Mouse (Mus musculus) heart, postnatal 4 days (tissue): ENCODE measurements around the gene Ucp2. TPM values are rescaled to one million over a fixed set of nuclear protein-coding genes. Genes with fewer than 3 reads are reported as not detected.
A peak's percentile ranks its signal among the peaks of the same experiment; 100 is the strongest.
"Not testable (repeated sequence)": the region's sequence is repeated elsewhere in the genome, so short reads cannot be mapped to it uniquely, and the experiment has no call there.

Experiments used
- DNase-seq: peaks from one replicate; pipeline ENCODE4 v3.0.0; 2021
- total RNA-seq, 2 experiments: library from RNA; stranded (reverse); gene quantifications; 2 replicates each; pipeline ENCODE4 v1.2.3; 2021

Gene Ucp2
- total RNA-seq, 2 experiments from 2014 or later, result 338 to 355 TPM

DNA sequence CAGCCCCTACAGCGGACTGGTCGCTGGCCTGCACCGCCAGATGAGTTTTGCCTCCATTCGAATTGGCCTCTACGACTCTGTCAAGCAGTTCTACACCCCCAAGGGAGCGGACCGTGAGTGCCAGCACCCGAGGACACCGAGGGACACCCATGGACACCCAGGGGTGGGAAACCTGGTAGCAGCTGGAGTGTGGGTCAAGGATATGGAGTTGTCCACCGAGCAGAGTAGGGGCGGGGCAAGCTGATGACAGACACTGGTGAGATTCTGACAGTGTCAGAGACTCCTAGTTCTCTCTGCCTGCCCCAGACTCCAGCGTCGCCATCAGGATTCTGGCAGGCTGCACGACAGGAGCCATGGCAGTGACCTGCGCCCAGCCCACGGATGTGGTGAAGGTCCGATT is 13.0 kb upstream of the Ucp2 start:
- no peak for DNase-seq

DNA sequence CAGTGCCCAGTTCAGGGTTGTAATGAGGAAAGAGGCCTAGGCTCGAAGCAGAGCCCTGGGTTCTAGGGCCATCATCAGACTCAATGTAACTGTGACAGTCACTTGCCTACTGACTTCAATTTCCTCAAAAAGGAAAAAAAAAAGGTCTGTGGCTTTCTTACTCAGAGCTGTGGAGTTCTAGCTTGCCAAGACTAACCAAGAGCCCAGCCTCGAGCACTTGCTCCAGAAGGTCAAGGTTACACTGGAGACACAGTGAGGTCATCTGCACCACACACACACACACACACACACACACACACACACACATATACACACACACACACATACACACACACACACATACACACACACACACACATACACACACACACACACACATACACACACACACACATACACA is 11.1 kb upstream of the Ucp2 start:
- DNase-seq, result not testable (repeated sequence)

- no peak for DNase-seq
These were observed 8.6 kb upstream of the Ucp2 start for GRCm38 (mm10) chr7:100484493-100484892.

GRCm38 (mm10) chr7:100487301-100487700 is 5.8 kb upstream of the Ucp2 start:
- no peak for DNase-seq

DNA sequence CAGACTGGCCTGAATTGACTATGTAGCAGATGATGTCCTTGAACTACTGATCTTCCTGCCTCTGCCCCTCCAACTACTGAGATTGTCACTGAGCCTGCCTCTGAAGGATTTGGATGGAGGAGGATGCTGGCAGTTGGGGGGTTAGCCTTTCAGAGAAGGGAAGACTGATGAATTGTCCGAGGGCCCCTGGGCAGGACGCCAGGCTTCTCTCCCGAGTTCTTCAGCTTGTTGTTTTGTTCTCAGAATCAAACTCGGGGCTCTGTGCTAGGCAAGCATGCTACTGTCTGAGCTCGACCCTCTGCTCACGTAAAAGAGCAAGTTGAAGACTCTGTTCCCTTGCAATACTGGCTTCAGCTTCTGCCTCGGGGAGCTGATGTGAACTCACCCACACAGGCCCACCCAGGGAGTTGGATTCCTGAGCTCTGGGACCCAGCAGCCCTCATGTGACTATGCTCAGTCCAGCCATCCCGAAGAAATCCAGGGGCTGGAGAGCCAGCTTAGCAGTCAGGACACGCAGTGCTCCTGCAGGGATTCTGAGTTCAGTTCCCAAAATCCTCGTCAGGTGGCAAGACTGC is 4.6 kb upstream of the Ucp2 start:
- peak; percentile 45 for DNase-seq

DNA sequence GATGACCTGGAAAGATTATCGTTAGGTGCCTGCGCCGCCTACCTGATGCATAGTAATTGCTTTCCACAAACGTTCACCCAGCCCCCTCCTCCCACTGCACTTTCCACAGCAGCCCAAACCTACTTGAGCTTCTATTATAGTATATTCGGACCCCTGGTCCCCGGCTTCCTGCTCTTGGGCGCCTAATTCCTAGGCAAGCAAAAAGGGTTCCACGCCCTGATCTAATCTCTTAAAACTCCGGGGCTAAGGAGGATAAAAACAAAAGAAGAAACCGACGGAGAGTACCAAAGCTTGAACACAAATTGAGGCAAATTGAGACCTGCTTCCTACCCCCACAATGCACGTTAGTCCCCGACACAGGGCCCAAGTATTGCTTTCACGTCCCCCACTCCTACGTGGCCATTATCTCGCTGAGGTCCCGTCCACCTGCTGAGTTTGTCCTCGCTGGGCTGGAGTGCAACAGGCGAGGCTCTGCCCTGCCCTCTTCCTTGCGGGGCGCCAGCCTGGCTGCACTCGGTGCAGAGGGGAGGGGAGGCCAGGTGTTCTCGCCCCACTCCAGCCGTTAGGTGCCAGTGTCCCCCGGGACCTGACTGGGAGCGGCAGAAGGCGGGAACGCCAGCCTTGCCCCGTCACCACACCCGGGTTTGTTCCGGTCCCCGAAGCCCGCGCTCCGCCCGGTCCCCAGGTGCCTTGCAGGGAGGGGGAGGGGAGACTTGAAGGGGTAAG is 583 bp upstream of the Ucp2 start:
- no peak for DNase-seq

DNA sequence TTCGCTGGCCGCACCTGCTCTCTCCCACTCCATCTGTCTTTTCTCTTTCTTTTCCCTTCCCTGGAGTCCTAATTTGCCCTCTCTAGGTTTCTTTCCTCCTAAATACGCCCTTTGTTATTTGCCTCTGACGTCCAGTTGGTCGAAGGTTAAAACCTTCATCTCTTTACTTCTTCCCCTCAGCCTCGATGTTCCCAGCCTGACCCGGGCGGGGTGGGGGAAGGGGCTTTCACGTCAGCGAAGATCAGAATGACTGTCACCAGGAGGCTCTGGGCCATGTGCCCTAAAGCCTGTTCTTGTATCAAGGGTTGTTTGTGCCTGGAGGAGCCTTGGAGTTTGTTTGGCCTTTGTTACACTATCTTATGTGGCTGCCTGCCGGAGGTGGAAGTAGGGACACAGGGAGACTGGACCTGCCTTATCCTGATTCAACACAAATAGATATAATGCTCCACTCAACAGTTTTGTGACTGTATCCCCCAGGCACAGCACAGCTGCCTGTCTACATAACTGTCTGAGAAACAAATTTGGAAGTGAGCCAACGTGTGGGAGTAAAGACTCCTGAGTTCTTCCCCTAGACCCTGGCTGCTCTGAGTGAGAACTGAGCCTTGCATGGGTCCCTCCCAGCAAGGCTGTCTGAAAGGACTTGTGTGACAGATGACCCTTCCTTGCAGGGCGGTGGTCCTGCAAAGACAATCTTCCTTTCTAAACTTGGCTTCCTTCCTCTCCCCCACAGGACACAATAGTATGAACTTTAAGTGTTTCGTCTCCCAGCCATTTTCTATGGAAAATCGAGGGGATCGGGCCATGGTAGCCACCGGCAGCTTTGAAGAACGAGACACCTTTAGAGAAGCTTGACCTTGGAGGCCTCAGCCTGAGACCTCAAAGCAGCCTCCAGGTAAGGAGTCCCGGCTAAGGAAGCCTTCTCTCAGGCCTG is 612 bp downstream of the Ucp2 start:
- peak; percentile 68 for DNase-seq

DNA sequence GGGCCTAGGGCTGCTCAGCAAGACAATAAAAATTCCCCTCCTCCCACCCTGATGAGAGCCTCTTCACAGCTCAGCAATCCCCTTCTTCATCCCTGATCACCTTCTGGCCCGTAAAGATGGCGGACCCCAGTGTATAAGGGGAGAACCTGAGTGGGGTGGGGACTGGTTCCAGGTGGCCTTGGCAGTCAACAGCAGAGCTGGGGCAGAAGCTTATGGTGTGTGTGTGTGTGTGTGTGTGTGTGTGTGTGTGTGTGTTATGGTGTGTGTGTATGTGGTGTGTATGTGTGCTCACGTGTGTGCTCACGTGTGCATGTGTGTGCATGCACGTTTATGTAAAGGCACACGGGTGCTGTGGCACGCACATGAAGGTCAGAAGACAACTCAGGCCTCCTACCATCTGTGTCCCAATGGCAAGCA is 1.3 kb downstream of the Ucp2 start:
- no peak for DNase-seq

DNA sequence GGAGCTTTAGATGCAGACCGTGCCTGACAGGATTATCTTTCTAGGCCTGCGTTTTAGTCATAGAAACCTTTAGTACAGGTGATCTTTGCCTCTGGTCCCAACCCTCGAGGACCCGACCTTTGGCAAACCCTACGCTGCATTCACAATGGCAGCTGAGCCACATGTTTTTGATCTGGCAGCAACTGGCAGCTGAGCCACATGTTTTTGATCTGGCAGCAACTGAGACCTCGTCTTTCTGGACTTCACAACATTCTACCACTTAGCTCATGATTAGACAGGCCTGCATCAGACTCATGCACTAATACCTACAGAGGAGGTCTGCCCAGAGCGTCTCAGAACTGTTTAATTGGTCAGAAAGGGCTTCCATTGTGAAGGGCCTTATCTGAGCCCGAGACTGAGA is 1.9 kb downstream of the Ucp2 start:
- DNase-seq, result peak; percentile 30

GRCm38 (mm10) chr7:100495581-100496251 is 2.6 kb downstream of the Ucp2 start:
- peak; percentile 80 for DNase-seq

- no peak for DNase-seq
These were observed 3.2 kb downstream of the Ucp2 start for GRCm38 (mm10) chr7:100496371-100496770.

DNA sequence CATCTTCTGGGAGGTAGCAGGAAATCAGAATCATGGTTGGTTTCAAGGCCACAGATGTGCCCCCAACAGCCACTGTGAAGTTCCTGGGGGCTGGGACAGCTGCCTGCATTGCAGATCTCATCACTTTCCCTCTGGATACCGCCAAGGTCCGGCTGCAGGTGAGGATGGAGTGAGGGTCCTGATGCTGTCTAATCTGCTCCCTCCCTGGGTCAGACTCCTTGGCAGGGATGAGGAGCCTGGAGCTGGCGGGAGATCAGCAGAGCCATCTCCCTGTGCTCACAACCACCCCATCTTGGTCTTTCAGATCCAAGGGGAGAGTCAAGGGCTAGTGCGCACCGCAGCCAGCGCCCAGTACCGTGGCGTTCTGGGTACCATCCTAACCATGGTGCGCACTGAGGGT is 3.7 kb downstream of the Ucp2 start:
- no peak for DNase-seq

DNA sequence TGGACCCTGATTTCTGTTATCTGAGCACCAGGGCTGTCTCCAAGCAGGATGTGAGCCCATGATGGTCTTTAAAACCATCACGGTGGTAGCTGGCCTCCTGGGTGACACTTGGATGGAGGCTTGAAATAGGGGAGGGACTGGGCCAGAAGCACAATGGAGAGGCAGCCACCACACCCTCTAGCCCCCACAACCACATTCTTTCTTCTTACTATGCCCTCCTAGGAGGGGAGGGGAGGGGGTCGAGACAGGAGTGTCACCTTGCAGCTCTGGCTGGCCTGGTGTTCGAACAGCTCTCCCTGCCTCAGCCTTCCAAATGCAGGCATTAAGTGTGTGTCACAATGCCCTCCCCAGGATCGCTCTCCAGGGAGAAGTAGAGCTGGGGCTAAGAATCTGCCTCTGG is 4.3 kb downstream of the Ucp2 start:
- no peak for DNase-seq

- no peak for DNase-seq
These were observed 4.8 kb downstream of the Ucp2 start for GRCm38 (mm10) chr7:100497982-100498381.

DNA sequence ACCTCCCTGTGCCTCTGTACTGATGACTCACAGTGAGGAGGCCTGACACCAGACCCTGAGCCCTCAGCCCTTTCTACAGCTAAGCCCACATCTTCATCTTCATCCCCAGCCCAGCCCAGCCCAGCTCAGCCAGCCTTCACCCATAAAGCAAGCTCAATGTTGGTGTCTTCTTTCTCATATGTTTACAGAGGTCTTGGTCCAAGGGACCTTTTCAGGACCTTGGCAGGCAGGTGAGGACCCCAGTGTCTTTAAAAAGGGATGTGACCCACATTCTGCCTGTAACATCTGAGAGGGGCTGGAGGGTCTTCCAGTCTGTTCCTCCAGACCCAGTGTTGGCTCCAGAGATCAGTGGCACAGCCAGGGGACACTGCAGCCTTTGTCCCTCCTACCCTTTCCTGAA is 6.3 kb downstream of the Ucp2 start:
- DNase-seq, result no peak

DNA sequence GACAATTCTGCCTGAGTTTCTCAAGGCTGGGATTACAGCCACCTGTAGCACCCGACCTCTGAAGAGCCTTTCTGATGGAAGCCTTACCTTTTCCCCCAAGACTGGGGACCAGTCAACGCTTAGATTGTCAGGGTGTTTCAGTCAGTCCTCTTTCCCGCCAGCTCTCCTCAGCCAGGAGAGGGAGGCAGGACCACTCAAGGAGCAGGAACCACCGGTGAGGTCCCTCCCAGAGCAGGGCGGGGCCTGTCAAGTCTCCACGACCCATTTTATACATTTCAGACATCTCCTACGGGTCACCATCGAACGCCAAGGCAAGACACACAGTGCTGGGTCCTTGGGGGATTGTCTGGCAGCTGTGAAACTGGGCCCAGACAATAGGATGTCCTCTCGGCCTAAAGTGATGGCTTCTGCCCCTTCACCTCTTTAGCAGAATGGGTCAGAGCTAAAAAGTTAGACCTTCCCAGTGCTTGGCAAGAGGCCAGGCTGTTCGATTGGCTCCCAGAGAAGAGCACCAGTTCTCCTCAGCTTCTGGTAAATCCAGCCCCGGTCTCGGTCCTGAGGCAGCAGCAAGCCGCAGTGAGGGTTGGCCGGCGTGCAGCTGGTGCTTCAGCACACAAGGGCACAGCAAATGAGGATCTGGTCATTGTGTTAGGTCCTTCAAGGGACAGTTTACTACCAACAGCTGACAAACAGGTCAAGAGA is 7.3 kb downstream of the Ucp2 start:
- peak; percentile 43 for DNase-seq

- DNase-seq, result no peak
These were observed 8.1 kb downstream of the Ucp2 start for GRCm38 (mm10) chr7:100501027-100501843.

GRCm38 (mm10) chr7:100501844-100502373 is 8.8 kb downstream of the Ucp2 start:
- DNase-seq, result no peak

GRCm38 (mm10) chr7:100502374-100502922 is 9.3 kb downstream of the Ucp2 start:
- no peak for DNase-seq

GRCm38 (mm10) chr7:100503076-100503475 is 9.9 kb downstream of the Ucp2 start:
- DNase-seq, result no peak
